Mouse (Mus musculus) heart, embryonic 14.5 days (tissue): ENCODE data around the gene Lcmt1. TPM values are rescaled to one million over a fixed set of nuclear protein-coding genes. Genes with fewer than 3 reads are reported as not detected.
A peak's percentile ranks its signal among the peaks of the same experiment; 100 is the strongest.

Source experiments
- ATAC-seq: fragments of 200-750 bp; cut with Nextera tagmentation; 2 replicates; pipeline ENCODE4 v1.8.0; 2017; ENCODE audit warnings: low read depth, moderate TSS enrichment; ENCODE audit not compliant: insufficient number of reproducible peaks, insufficient read depth, low FRiP score
- H3K27ac ChIP-seq, 2 experiments: fragments of 200-500 bp in 1 of 2; fragments of 300-500 bp in 1 of 2; sonication (generic) in 1 of 2; replicated peaks in 1 of 2; 2 replicates each; pipeline ENCODE4 v1.5.1; 2012 to 2014; ENCODE audit warnings: low read depth in 2 of 2, low read length in 2 of 2, control low read depth in 1 of 2, mild to moderate bottlenecking in 1 of 2, mixed read lengths in 1 of 2; ENCODE audit not compliant: control insufficient read depth in 1 of 2, insufficient read depth in 1 of 2
- H3K27me3 ChIP-seq: fragments of 300-500 bp; sonication (generic); 2 replicates; pipeline ENCODE4 v1.6.1; 2014; ENCODE audit warnings: mild to moderate bottlenecking, low read length, control low read depth; ENCODE audit not compliant: control insufficient read depth, insufficient read depth
- H3K36me3 ChIP-seq: fragments of 300-500 bp; sonication (generic); 2 replicates; pipeline ENCODE4 v1.6.1; 2014; ENCODE audit warnings: mild to moderate bottlenecking, control low read depth, low read length, mixed read lengths; ENCODE audit not compliant: control insufficient read depth, insufficient read depth
- H3K4me1 ChIP-seq, 2 experiments: fragments of 200-500 bp in 1 of 2; fragments of 300-500 bp in 1 of 2; sonication (generic) in 1 of 2; 2 replicates each; pipeline ENCODE4 v1.6.1; 2012 to 2014; ENCODE audit warnings: low read length in 2 of 2, control low read depth in 1 of 2, mixed read lengths in 1 of 2; ENCODE audit not compliant: control insufficient read depth in 2 of 2, insufficient read depth in 2 of 2
- H3K4me2 ChIP-seq: fragments of 300-500 bp; sonication (generic); 2 replicates; pipeline ENCODE4 v1.6.1; 2014; ENCODE audit warnings: mild to moderate bottlenecking, low read length
- H3K4me3 ChIP-seq, 2 experiments: fragments of 200-500 bp in 1 of 2; fragments of 300-500 bp in 1 of 2; sonication (generic) in 1 of 2; 2 replicates each; pipeline ENCODE4 v1.5.1; 2012 to 2014; ENCODE audit warnings: low read length in 2 of 2, mild to moderate bottlenecking in 2 of 2, control low read depth in 1 of 2, low read depth in 1 of 2, moderate library complexity in 1 of 2; ENCODE audit not compliant: control insufficient read depth in 1 of 2, insufficient read depth in 1 of 2
- H3K9ac ChIP-seq: fragments of 300-500 bp; sonication (generic); 2 replicates; pipeline ENCODE4 v1.6.1; 2014; ENCODE audit warnings: mild to moderate bottlenecking, low read length
- H3K9me3 ChIP-seq: fragments of 300-500 bp; sonication (generic); 2 replicates; pipeline ENCODE4 v1.6.1; 2016; ENCODE audit warnings: low read length, control low read depth; ENCODE audit not compliant: control insufficient read depth
- WGBS: fragments of 180-500 bp; shearing (Covaris S2); extraction: QIAGEN DNeasy Blood & Tissue Kit; methylation state at CpG from one replicate; pipeline ENCODE4 v1.1.7; 2014; 5-methylcytosine and 5-hydroxymethylcytosine counted together
- polyA plus RNA-seq: library from polyadenylated mRNA; unstranded; fragments of >200 nt; fragmentation: Nextera tagmentation; extraction: Ambion mirVana; gene quantifications from 2 replicates; pipeline ENCODE4 v1.2.1, GENCODE M21; 2014

Lcmt1 gene
- polyA plus RNA-seq, 1 experiment from 2014 or later: 39.6 TPM

DNA sequence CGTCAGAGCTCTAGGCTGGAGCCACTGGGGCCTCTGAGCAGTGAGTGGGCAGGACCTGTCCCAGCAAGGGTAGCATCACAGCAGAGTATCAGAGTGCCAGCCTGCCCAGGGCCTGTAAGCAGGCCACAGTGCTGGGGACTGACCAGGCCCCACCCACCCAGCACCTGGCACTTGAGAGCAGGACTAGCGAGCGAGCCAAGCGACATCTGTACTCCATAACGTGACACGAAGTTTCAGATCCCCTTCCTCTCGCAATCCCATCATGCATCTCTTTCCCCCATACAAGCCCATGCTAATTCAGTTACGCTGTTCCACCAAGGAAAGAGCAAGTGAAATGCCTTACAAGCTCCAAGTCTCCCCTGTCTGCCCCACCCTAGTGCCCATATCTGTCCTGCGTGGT, 39.1 kb upstream of the Lcmt1 start:
- whole genome bisulfite sequencing: 81% methylated on average over 9 of the region's 9 CpGs
- no peak for ATAC-seq
- Histone ChIP-seq H3K9me3 (no peaks in the 10 kb centered on the region), H3K4me1 (peaks cover 18 to 32% of the 10 kb centered on the region in 2 experiments), H3K4me2 (no peak overlapping the region), H3K4me3 (no peak overlapping the region), H3K27ac (no peak overlapping the region), H3K27me3 (no peaks in the 10 kb centered on the region), H3K36me3 (peaks cover 9% of the 10 kb centered on the region; the same call in 1 of the 2 replicates), H3K9ac (no peak overlapping the region)

DNA sequence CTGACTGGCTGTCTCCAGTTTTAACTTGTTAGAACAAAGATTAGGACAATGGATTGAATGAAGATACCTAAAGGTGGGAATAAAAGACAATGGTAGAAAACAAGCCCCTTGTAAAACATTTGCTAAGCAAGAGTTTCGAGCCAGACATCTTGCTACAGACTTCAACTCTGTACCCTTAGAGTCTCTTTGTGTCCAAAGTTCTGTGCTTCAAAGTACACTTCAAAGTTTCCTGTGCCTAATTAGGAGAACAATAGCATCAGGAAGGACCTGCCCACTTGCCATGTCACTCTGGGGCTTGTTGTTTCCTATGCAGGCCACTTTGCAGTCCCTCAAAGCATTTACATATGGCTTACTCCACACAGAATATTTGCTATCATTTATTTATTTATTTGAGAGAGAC, 33.3 kb upstream of the Lcmt1 start:
- Histone ChIP-seq H3K27ac (peak overlapping the region; percentile 44 to 63; a peak in 2 of 4 replicates), H3K4me2 (no peak overlapping the region; the same call in 1 of the 2 replicates), H3K4me1 (peaks cover 15 to 47% of the 10 kb centered on the region in 2 experiments), H3K27me3 (no peaks in the 10 kb centered on the region), H3K9me3 (no peaks in the 10 kb centered on the region), H3K9ac (no peak overlapping the region), H3K4me3 (no peak overlapping the region), H3K36me3 (no peaks in the 10 kb centered on the region)
- ATAC-seq: no peak
- 56% methylated on average over 1 of the region's 1 CpGs for WGBS

DNA sequence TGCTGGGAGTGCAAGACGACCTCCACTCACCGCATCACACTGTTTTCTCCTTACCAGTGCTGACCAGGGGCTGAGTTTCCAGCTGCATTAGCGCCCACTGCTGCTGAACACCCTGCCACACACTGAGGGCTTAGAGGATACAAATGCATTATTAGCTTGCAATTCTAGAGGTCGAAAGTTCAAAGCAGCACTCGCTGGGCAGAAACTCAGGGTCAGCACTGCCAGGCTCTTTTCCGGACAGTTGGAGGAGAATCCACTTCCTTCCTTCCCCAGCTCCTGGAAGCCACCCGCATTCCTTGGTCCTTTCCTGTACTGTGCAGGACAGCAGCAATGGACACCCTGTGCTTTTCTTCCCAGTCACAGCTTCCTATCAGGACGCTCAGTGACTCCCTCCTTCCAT, 31.2 kb upstream of the Lcmt1 start:
- WGBS: 42% methylated on average over 8 of the region's 8 CpGs
- 0 out of 2 replicates have a peak, but pooled peaks have one; percentile 12 for ATAC-seq
- Histone ChIP-seq H3K4me3 (no peak overlapping the region), H3K9ac (no peak overlapping the region), H3K27ac (peak overlapping the region in 1 of 2 experiments; percentile 37; a peak in 1 of 4 replicates), H3K27me3 (no peaks in the 10 kb centered on the region), H3K4me2 (no peak overlapping the region), H3K9me3 (no peaks in the 10 kb centered on the region), H3K4me1 (peaks cover 26 to 68% of the 10 kb centered on the region in 2 experiments), H3K36me3 (no peaks in the 10 kb centered on the region)

DNA sequence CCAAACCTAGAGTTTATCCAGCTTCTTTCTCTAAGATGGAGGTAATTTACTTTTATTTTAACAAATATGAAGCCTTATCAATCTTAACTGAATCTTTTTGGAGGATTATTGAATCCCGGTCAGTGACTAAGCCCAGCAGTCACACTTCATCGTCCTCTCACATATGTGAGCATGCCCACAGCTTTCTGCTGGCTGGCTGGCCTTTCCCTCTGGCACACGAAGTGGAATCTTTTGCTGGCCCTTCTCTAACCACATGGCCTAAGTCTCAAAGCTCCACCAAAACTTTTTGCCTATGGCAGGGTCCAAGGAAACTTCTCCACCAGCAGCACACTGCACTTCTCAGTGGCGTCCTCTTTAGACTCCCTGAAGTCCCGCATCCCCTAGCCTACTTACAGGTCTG, 27.7 kb upstream of the Lcmt1 start:
- 57% methylated on average over 5 of the region's 5 CpGs for WGBS
- Histone ChIP-seq H3K9me3 (no peaks in the 10 kb centered on the region), H3K9ac (no peak overlapping the region; the same call in 1 of the 2 replicates), H3K4me3 (no peak overlapping the region), H3K4me1 (peaks cover 23 to 63% of the 10 kb centered on the region in 2 experiments), H3K27ac (peak overlapping the region; percentile 41 to 68; a peak in 3 of 4 replicates), H3K4me2 (no peak overlapping the region), H3K36me3 (no peaks in the 10 kb centered on the region), H3K27me3 (no peaks in the 10 kb centered on the region)
- no peak for ATAC-seq

DNA sequence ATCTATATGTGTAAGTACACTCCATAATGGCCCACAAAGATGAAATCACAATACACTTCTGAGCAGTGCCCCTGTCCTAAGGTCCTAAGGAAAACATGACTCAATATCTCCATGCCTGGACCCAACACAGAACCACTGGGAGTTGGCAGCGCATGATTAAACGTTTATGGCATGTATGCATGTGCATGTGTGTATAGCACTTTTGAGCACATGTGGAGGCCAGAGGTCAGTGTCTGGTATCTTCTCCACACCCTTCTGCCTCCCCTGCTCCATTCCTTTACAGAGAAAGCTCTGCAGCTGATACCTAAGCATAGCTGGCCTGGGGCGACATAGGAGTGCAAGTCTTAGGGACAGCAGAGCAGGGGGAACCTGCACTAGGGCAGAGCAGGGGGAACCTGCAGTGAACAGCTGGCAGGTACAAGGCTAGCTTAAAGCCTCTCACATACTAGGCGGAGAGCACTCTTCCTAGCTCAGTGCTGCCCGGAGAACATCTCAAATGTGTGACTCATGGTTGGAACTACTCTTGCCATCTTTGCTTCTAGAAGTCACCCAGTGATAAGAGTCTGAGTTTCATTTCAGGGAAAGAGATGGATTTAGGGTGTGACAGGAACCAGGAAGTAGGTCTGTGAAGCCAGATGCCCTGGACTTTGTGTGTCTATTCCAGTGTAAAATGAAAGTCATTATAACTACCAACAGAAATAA, 25.4 kb upstream of the Lcmt1 start:
- Histone ChIP-seq H3K36me3 (no peaks in the 10 kb centered on the region), H3K27me3 (no peaks in the 10 kb centered on the region), H3K4me2 (no peak overlapping the region), H3K9ac (no peak overlapping the region), H3K4me1 (peaks cover 17 to 45% of the 10 kb centered on the region in 2 experiments), H3K9me3 (no peaks in the 10 kb centered on the region), H3K27ac (no peak overlapping the region), H3K4me3 (no peak overlapping the region)
- 79% methylated on average over 5 of the region's 5 CpGs for WGBS
- ATAC-seq: no peak

DNA sequence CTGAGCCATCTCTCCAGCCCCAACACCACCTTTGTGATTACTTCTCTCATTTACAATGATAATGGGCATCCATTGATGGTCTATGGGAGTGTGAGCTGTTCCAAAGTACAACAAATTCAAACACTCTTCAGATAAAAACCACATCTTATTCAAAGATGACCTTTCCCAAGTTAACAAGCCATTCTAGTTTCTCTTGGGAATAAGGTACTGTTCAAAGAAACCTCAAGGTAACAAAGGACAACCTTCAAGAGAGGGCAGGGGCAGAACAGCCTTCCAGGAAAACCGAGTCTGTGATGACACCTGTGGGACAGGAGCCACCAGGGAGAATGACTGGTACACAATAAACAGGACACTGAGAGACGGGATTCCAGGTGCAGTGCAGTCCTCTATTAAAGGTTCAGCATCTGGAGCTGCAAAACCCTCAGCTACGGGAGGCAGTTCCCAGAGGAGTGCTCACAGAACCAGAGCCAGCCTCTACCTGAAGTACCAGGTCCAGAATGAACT, 24.5 kb upstream of the Lcmt1 start:
- peaks cover 20 to 45% of the 10 kb centered on the region in 2 experiments for H3K4me1 ChIP-seq
- H3K9me3 ChIP-seq: no peaks in the 10 kb centered on the region
- ATAC-seq: no peak
- 82% methylated on average over 3 of the region's 3 CpGs for WGBS
- H3K4me3 ChIP-seq: no peak overlapping the region
- no peak overlapping the region for H3K4me2 ChIP-seq
- no peak overlapping the region for H3K27ac ChIP-seq
- H3K36me3 ChIP-seq: no peaks in the 10 kb centered on the region
- H3K9ac ChIP-seq: no peak overlapping the region
- H3K27me3 ChIP-seq: no peaks in the 10 kb centered on the region

DNA sequence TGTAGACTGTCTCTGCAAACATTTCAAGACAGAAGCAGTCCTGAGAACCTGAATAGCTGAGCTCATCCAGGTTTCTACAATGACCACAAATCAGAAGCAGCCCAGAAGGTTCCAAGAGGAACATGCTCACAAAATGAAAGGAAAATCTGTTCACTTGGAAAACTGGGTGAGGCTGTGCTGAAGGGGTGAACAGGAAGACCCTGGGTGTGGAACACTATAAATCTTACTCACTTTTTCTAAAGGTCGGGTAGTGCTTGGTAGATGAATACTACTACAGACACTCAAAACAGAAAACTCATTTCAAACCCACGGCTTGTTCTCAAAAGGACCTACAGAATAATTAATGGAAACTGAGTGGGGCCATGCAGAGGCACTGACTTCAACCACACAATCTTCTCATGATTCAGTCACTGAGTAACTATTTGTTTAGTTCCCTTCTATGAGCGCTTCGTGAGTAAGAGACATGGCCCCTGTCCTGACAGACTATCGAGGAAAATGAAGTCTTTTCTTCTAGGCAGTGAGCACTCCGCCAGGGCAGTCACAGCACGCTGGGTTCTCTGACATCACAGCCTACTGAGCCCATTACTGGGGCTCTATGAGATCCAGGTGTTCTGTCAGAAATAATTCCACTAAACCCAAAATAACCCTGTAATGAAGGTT, 22.8 kb upstream of the Lcmt1 start:
- no peaks in the 10 kb centered on the region for H3K9me3 ChIP-seq
- peaks cover 13 to 28% of the 10 kb centered on the region in 2 experiments for H3K4me1 ChIP-seq
- H3K36me3 ChIP-seq: no peaks in the 10 kb centered on the region
- no peak overlapping the region; the same call in 1 of the 2 replicates for H3K9ac ChIP-seq
- H3K27me3 ChIP-seq: no peaks in the 10 kb centered on the region
- no peak for ATAC-seq
- H3K4me3 ChIP-seq: no peak overlapping the region
- WGBS: 86% methylated on average over 7 of the region's 7 CpGs
- H3K4me2 ChIP-seq: no peak overlapping the region
- no peak overlapping the region; a peak in 1 of 4 replicates for H3K27ac ChIP-seq
